Mouse (Mus musculus) E14TG2a.4 (cell line): ENCODE measurements around the gene Ssr4.

ENCODE experiments used
- CTCF ChIP-seq: conservative IDR thresholded peaks from 2 replicates; pipeline ENCODE4 v1.5.1; 2014; ENCODE audit warnings: low read length
- NANOG ChIP-seq: IDR thresholded peaks from 2 replicates; pipeline ENCODE4 v1.6.1; 2014; ENCODE audit warnings: borderline replicate concordance, low read length, mixed read lengths
- POU5F1 ChIP-seq: IDR thresholded peaks from 2 replicates; pipeline ENCODE4 v1.6.1; 2014; ENCODE audit warnings: low read length, borderline replicate concordance

DNA sequence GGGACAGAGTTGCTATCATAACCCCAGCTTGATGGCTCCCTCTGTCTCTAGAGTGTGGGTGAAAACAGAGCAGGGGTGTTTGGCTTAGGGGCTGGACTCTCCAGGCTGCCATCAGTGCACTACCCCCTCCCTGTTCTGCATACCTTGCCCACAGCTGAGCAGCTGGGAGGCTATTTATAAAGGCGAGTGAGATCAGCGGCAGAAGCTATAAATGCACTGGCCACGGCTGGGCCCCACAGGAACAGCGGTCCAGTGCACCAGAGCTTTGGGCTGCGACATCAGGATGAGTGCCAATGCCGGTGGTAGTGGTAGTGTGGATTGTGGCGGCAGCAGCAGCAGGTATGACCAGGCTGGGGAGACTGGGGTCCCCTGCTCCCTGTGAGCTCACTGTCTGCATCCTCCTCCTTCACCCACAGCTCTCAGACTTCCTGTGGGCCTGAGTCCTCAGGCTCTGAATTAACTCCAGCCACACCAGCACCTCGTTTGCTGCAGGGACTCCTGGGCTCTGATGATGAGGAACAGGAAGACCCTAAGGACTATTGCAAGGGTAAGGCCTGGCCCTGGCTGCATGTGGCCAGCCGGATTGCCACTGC lies 12.6 kb upstream of the Ssr4 start, which contains the start of gene Srpk3:
- TF ChIP-seq CTCF (no peak), POU5F1 (no peak), NANOG (no peak)
